Mouse (Mus musculus): ENCODE results near the gene Pcnx.
"Not testable (repeated sequence)": the region's sequence is repeated elsewhere in the genome, so short reads cannot be mapped to it uniquely, and the experiment has no call there.

The Pcnx gene

GRCm38 (mm10) chr12:81965416-81965815 lies 105.6 kb downstream of the Pcnx start:
- DNase-seq (ENCODE audit: low spot score in 2 of 2): no peak

GRCm38 (mm10) chr12:81971042-81971883 lies 111.4 kb downstream of the Pcnx start:
- peak; percentile 31 to 49 for DNase-seq (ENCODE audit: low spot score in 2 of 2)

DNA sequence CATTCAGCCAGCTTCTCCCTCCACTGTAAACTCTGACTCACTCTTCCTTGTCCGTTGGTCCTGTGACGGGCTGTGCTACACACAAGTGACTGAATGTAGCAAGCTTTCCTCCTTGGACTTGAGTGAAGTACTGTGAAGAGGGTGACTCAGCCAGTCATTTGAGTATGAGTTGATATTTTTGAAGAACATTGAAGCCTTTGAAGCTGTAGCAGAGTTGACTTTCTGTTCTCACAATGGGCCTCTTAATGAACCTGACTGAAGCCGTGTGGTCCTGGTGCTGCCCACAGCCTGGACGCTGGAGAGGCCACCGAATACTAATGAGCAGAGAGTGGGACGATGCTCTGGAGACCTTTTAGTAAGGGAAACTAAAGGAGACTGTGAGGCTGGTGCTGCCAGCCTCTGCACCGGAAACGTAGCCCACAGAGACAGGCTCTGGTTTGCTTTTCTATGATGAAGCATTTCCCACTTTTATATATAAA lies 112.1 kb downstream of the Pcnx start:
- DNase-seq (ENCODE audit: low spot score in 2 of 2): no peak

DNA sequence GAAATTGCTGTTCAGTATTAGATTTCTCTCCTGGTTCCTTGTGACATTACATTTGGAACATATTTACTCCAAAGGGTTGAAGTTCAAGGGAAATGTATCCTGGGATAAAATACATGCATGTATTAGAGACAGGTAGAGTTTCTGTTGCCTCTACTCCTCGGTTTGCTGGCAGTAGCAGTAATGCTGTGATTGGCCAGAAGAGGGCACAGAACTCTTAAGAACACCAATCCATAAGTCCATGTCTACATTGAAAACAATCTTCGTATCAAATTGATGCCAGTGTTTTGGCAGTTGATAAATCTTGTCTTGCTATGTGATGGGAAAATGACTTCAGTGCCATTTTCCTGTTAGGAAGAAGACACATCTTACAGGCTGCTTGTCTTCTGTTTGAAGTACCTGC lies 115.0 kb downstream of the Pcnx start:
- no peak for DNase-seq (ENCODE audit: low spot score in 2 of 2)

DNA sequence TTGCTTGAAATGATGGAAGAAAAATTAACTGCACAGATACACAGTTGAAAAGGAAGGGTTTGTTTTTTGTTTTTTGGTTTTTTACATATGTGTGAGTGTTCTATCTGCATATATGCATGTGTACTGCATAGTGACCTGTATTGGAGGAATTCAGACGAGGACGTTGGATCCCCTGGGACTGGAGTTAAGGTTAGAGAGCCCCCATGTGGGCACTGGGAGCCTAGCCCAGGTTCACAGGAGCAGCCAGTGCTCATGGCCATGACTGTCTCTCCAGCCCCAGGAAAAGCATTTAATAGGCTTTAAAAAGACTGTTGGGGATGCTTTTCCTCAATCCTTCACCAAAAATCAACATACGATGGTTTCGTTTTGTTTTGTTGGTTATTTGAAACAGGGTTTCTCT lies 117.5 kb downstream of the Pcnx start:
- DNase-seq (ENCODE audit: low spot score in 2 of 2): no peak

GRCm38 (mm10) chr12:81979312-81979711 lies 119.5 kb downstream of the Pcnx start:
- DNase-seq (ENCODE audit: low spot score in 2 of 2): no peak

DNA sequence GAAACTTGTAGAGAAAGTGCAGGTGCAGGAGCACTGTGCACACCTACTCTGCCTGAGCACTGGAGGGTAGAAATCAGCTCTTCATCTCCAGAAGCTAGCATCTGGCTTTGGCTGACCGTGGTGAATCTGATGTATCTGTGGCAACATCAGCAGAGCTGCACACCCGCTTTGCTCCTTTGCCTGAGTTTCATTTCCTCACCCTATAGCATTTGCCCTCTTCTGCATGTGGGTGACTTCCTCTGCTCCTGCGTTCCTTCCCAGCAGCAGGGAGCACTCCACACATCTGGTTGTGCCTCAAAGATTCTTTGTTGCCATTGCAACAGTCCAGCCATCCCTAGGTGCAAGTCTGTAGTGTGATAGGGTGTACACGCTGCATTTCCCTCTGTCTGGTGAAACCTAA lies 132.3 kb downstream of the Pcnx start:
- DNase-seq (ENCODE audit: low spot score in 2 of 2): no peak

DNA sequence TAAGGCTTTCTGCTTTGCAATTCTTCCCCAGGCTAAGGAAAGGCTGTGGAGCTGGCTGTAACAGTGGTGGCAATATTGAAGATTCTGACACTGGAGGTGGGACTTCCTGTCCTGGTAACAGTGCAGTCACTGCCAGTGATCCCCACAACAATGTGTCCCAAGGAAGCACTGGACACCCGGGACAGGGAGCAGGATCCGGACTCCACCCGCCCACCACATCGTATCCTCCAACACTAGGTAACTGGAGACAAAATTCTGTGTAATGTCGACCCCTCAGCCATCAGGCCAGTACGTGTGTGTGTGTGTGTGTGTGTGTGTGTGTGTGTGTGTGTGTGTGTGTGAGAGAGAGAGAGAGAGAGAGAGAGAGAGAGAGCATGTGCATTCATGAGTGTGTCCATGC lies 133.2 kb downstream of the Pcnx start:
- no peak for DNase-seq (ENCODE audit: low spot score in 2 of 2)

GRCm38 (mm10) chr12:81994911-81995667 lies 135.3 kb downstream of the Pcnx start:
- DNase-seq (ENCODE audit: low spot score in 2 of 2): no peak

DNA sequence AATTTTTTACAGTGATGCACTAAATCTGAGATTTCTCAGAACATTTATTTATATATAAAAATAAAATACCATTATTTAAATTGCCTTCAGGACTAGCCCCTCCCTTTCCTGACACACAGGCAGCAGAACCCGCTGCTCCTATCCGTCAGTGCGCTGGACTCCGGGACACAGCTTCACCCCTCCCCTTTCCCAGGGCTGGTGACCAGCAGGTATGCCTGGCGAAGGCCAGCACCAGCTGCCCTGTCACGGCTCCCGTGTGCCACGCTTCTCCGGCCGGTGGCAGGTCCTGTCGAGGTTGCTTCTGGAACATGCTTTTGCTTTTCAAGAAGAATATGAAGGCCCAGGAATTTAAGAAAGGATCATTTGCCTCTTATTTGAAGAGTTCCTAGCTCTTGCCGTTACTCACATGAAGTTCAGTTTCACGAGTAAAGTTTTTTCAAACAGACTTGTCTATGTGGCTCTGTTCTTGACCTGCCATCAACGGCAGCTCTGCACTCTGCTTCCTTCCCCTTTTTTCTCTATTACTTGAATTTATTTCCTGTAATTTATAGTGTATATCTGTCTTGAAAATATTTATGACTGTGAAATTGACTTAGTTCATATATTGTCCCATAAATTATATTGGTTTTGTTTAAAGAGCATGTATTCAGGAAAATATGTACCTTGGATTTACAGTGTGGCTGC lies 137.0 kb downstream of the Pcnx start:
- no peak for DNase-seq (ENCODE audit: low spot score in 2 of 2)

DNA sequence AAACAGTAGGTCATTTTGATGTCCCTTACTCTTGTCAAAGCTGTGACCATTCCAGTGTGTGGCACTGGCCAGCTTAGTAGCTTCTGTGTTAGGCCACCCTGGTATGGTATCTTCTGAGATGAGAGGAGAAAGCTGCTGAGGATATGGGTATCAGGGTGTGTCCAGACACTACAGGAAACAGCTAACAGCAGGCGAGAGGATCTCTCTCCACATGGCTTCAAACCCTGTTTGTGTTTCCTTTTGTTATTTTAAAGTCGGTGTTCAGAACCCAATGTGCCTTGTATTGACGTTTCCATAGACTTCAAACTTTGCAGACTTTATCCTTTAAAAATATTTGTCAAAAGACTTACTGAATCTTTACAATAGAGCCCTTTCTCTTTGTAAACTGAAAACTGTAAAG lies 137.7 kb downstream of the Pcnx start:
- no peak for DNase-seq (ENCODE audit: low spot score in 2 of 2)

- not testable (repeated sequence) for DNase-seq (ENCODE audit: low spot score in 2 of 2)
These were observed 142.9 kb downstream of the Pcnx start for GRCm38 (mm10) chr12:82002697-82003096.

DNA sequence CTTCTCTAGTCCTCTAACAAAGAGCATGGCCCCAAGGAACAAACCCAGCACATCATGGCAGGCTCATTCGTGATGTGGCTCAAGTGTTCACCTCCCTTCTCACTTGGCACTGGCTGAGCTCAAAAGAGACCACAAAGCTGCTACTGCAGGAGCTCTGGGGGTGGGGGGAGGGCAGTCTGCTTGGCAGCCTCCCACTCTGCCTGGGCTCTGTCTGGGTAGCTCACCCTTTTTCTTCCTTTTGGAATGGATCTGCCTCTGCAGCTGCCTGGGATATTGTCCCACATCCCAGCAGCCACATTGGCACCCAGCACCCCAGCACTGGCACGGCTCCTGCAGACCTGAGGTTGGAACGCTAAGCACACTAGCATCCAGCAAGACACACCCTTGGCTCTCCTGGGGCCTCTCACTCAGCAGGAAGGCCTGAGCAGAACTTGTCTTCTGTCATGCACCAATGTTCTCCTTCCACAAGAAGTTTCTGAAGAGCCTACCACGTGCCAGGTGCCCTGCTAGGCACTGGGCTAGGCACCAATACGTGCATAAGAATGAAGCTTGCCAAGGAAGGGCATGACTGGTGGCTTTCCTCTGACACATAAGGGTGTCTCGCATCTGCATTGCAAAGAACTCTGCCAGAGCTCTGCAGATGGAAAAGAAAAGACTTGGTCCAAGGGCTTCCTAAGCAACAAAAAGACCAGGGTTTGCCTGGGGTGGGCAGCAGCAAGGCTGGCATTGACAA lies 166.2 kb downstream of the Pcnx start:
- DNase-seq (ENCODE audit: low spot score in 2 of 2): not testable (repeated sequence)

- not testable (repeated sequence) for DNase-seq (ENCODE audit: low spot score in 2 of 2)
These were observed 173.7 kb downstream of the Pcnx start for GRCm38 (mm10) chr12:82033524-82033923.

DNA sequence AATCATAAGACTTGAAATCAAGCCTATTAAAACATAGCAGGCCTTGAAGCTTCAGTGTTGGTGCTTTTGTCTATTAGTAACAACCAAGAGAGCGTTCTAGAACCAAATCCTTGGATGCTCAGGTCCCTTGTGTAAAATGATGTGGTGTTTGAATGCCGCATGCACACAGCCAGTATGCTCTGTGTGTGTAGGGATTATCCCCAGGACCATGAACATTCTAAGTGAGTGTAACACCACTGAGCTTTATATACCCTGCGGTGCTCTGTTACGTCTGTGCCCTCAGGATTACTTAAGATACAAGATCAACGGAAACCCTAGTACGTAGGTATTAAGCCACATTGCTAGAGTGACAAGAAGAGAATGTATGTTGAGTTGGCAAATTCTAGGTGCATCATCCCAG lies 174.2 kb downstream of the Pcnx start:
- DNase-seq (ENCODE audit: low spot score in 2 of 2): not testable (repeated sequence)

- not testable (repeated sequence) for DNase-seq (ENCODE audit: low spot score in 2 of 2)
These were observed 184.3 kb downstream of the Pcnx start for GRCm38 (mm10) chr12:82044078-82044477.

Measured in spleen, postnatal 36 days (tissue).